Mouse (Mus musculus) CH12.LX (cell line): Measurements from ENCODE around the gene Grk5. TPM values are rescaled to one million over a fixed set of nuclear protein-coding genes. Genes with fewer than 3 reads are reported as not detected.

ENCODE experiments used
- DNase-seq: peaks from one replicate; pipeline ENCODE4 v3.0.0-alpha.2; 2013; ENCODE audit errors: extremely low read depth
- H3K27ac ChIP-seq: 2 replicates; pipeline ENCODE4 v1.5.1; 2012; ENCODE audit warnings: low read depth, mild to moderate bottlenecking, control low read depth, moderate library complexity; ENCODE audit not compliant: insufficient read depth
- H3K27me3 ChIP-seq: replicated peaks from 2 replicates; pipeline ENCODE3; 2012; ENCODE audit warnings: inconsistent platforms
- H3K36me3 ChIP-seq, 2 experiments: replicated peaks in 1 of 2; 2 replicates each; pipeline versions ENCODE3 to v1.6.1; 2012; ENCODE audit warnings: inconsistent platforms in 1 of 2, low read length in 1 of 2, mild to moderate bottlenecking in 1 of 2, mixed read lengths in 1 of 2, moderate library complexity in 1 of 2; ENCODE audit not compliant: control insufficient read depth in 1 of 2, insufficient read depth in 1 of 2
- H3K4me1 ChIP-seq, 2 experiments: 2 replicates each; pipeline ENCODE4 v1.6.1; 2012; ENCODE audit warnings: inconsistent platforms in 1 of 2, moderate library complexity in 1 of 2; ENCODE audit not compliant: insufficient read depth in 2 of 2, control insufficient read depth in 1 of 2
- H3K4me2 ChIP-seq: 2 replicates; pipeline ENCODE4 v1.6.1; 2012; ENCODE audit warnings: low read depth, mild to moderate bottlenecking, control low read depth; ENCODE audit not compliant: poor library complexity, insufficient read depth, severe bottlenecking
- H3K4me3 ChIP-seq, 3 experiments: fragments of 150-350 bp in 1 of 3; sonication (generic) in 1 of 3; replicated peaks in 1 of 3; 2 replicates each; pipeline versions ENCODE3 to v1.5.1; 2011 to 2012; ENCODE audit warnings: low read depth in 2 of 3, low read length in 2 of 3, mild to moderate bottlenecking in 2 of 3, moderate library complexity in 2 of 3, control low read depth in 1 of 3, improper control_type of control experiment in 1 of 3, inconsistent platforms in 1 of 3, mixed read lengths in 1 of 3; ENCODE audit not compliant: poor library complexity in 1 of 3
- H3K79me2 ChIP-seq: replicated peaks from 2 replicates; pipeline ENCODE4 v1.6.1; 2012; ENCODE audit warnings: mild to moderate bottlenecking, moderate library complexity; ENCODE audit not compliant: control insufficient read depth, poor library complexity, insufficient read depth, severe bottlenecking; ENCODE audit errors: extremely low read depth
- H3K9ac ChIP-seq: 2 replicates; pipeline ENCODE4 v1.6.1; 2012; ENCODE audit warnings: low read depth, mild to moderate bottlenecking, control low read depth, moderate library complexity; ENCODE audit not compliant: insufficient read depth
- H3K9me3 ChIP-seq: replicated peaks from 2 replicates; pipeline ENCODE3; 2012; ENCODE audit warnings: low read length, inconsistent platforms, mixed read lengths
- BHLHE40 ChIP-seq: IDR thresholded peaks from 2 replicates; pipeline ENCODE4 v1.6.1; 2011; ENCODE audit warnings: mild to moderate bottlenecking, low read depth, low read length, improper control_type of control experiment
- CHD1 ChIP-seq: IDR thresholded peaks from 2 replicates; pipeline ENCODE4 v1.6.1; 2012; ENCODE audit warnings: low read depth, low read length, improper control_type of control experiment, inconsistent platforms
- CHD2 ChIP-seq: IDR thresholded peaks from 2 replicates; pipeline ENCODE4 v1.6.1; 2011; ENCODE audit warnings: low read length, improper control_type of control experiment
- CTCF ChIP-seq, 2 experiments: IDR thresholded peaks in 1 of 2; conservative IDR thresholded peaks in 1 of 2; 2 replicates each; pipeline ENCODE4 v1.5.1; 2011 to 2012; ENCODE audit warnings: low read depth in 2 of 2, low read length in 2 of 2, improper control_type of control experiment in 1 of 2, inconsistent platforms in 1 of 2, mild to moderate bottlenecking in 1 of 2, moderate library complexity in 1 of 2
- E2F4 ChIP-seq: IDR thresholded peaks from 2 replicates; pipeline ENCODE4 v1.6.1; 2011; ENCODE audit warnings: low read depth, low read length, improper control_type of control experiment; ENCODE audit not compliant: insufficient replicate concordance
- ELF1 ChIP-seq: IDR thresholded peaks from 2 replicates; pipeline ENCODE4 v1.6.1; 2014; ENCODE audit warnings: low read depth, mild to moderate bottlenecking, inconsistent platforms, low read length, improper control_type of control experiment
- EP300 ChIP-seq: IDR thresholded peaks from 2 replicates; pipeline ENCODE4 v1.6.1; 2011; ENCODE audit warnings: low read length, improper control_type of control experiment
- ETS1 ChIP-seq: conservative IDR thresholded peaks from 2 replicates; pipeline ENCODE4 v1.6.1; 2012; ENCODE audit warnings: low read depth, mild to moderate bottlenecking, inconsistent platforms, low read length, improper control_type of control experiment, moderate library complexity
- GABPA ChIP-seq: IDR thresholded peaks from 2 replicates; pipeline ENCODE4 v1.6.1; 2012; ENCODE audit warnings: low read depth, low read length, improper control_type of control experiment, inconsistent platforms; ENCODE audit not compliant: insufficient replicate concordance
- HCFC1 ChIP-seq: IDR thresholded peaks from 2 replicates; pipeline ENCODE4 v1.6.1; 2012; ENCODE audit warnings: low read depth, mild to moderate bottlenecking, inconsistent platforms, low read length, improper control_type of control experiment
- IRF4 ChIP-seq: IDR thresholded peaks from 2 replicates; pipeline ENCODE4 v1.6.1; 2014; ENCODE audit warnings: low read depth, mild to moderate bottlenecking, inconsistent platforms, low read length, improper control_type of control experiment
- JUN ChIP-seq: IDR thresholded peaks from 2 replicates; pipeline ENCODE4 v1.6.1; 2011; ENCODE audit warnings: low read depth, mild to moderate bottlenecking, low read length, improper control_type of control experiment, moderate library complexity; ENCODE audit not compliant: insufficient read depth
- JUND ChIP-seq: conservative IDR thresholded peaks from 2 replicates; pipeline ENCODE4 v1.6.1; 2011; ENCODE audit warnings: low read depth, low read length, improper control_type of control experiment
- KAT2A ChIP-seq: IDR thresholded peaks from 2 replicates; pipeline ENCODE4 v1.6.1; 2012; ENCODE audit warnings: low read length, improper control_type of control experiment, inconsistent platforms; ENCODE audit not compliant: insufficient replicate concordance
- MAFK ChIP-seq: IDR thresholded peaks from 2 replicates; pipeline ENCODE4 v1.6.1; 2011; ENCODE audit warnings: low read length, improper control_type of control experiment; ENCODE audit not compliant: insufficient replicate concordance
- MAX ChIP-seq: IDR thresholded peaks from 2 replicates; pipeline ENCODE4 v1.6.1; 2011; ENCODE audit warnings: low read length, improper control_type of control experiment
- MAZ ChIP-seq: IDR thresholded peaks from 2 replicates; pipeline ENCODE4 v1.6.1; 2012; ENCODE audit warnings: low read depth, mild to moderate bottlenecking, inconsistent platforms, low read length, improper control_type of control experiment, moderate library complexity
- MEF2A ChIP-seq: IDR thresholded peaks from 2 replicates; pipeline ENCODE4 v1.6.1; 2014; ENCODE audit warnings: low read depth, mild to moderate bottlenecking, inconsistent platforms, low read length, improper control_type of control experiment, borderline replicate concordance
- MXI1 ChIP-seq: IDR thresholded peaks from 2 replicates; pipeline ENCODE4 v1.6.1; 2011; ENCODE audit warnings: mild to moderate bottlenecking, low read depth, low read length, improper control_type of control experiment
- MYC ChIP-seq: IDR thresholded peaks from 2 replicates; pipeline ENCODE4 v1.6.1; 2011; ENCODE audit warnings: low read depth, mild to moderate bottlenecking, improper control_type of control experiment, low read length
- NELFE ChIP-seq: IDR thresholded peaks from 2 replicates; pipeline ENCODE4 v1.6.1; 2011; ENCODE audit warnings: low read depth, low read length, improper control_type of control experiment
- NRF1 ChIP-seq: IDR thresholded peaks from 2 replicates; pipeline ENCODE4 v1.6.1; 2014; ENCODE audit warnings: low read depth, mild to moderate bottlenecking, inconsistent platforms, low read length, improper control_type of control experiment, moderate library complexity
- PAX5 ChIP-seq: IDR thresholded peaks from 2 replicates; pipeline ENCODE4 v1.6.1; 2012; ENCODE audit warnings: low read length, inconsistent platforms, mixed read lengths
- POLR2A ChIP-seq: IDR thresholded peaks from 2 replicates; pipeline ENCODE4 v1.6.1; 2011; ENCODE audit warnings: low read depth, mild to moderate bottlenecking, improper control_type of control experiment, low read length
- POLR2AphosphoS2 ChIP-seq: IDR thresholded peaks from 2 replicates; pipeline ENCODE4 v1.6.1; 2011; ENCODE audit warnings: low read depth, low read length, improper control_type of control experiment
- RAD21 ChIP-seq: IDR thresholded peaks from 2 replicates; pipeline ENCODE4 v1.6.1; 2011; ENCODE audit warnings: low read depth, mild to moderate bottlenecking, low read length, improper control_type of control experiment, moderate library complexity
- RCOR1 ChIP-seq: conservative IDR thresholded peaks from 2 replicates; pipeline ENCODE4 v1.6.1; 2012; ENCODE audit warnings: low read depth, mild to moderate bottlenecking, inconsistent platforms, low read length, improper control_type of control experiment
- SIN3A ChIP-seq: IDR thresholded peaks from 2 replicates; pipeline ENCODE4 v1.6.1; 2012; ENCODE audit warnings: low read length, improper control_type of control experiment, inconsistent platforms
- SMC3 ChIP-seq: IDR thresholded peaks from 2 replicates; pipeline ENCODE4 v1.6.1; 2011; ENCODE audit warnings: low read depth, low read length, improper control_type of control experiment
- TBP ChIP-seq: conservative IDR thresholded peaks from 2 replicates; pipeline ENCODE4 v1.6.1; 2011; ENCODE audit warnings: low read depth, low read length, improper control_type of control experiment
- TCF12 ChIP-seq: IDR thresholded peaks from 2 replicates; pipeline ENCODE4 v1.6.1; 2014; ENCODE audit warnings: low read depth, mild to moderate bottlenecking, inconsistent platforms, low read length, improper control_type of control experiment
- UBTF ChIP-seq: IDR thresholded peaks from 2 replicates; pipeline ENCODE4 v1.6.1; 2012; ENCODE audit warnings: low read depth, mild to moderate bottlenecking, inconsistent platforms, low read length, improper control_type of control experiment, moderate library complexity
- USF1 ChIP-seq: IDR thresholded peaks from 2 replicates; pipeline ENCODE4 v1.6.1; 2014; ENCODE audit warnings: low read depth, mild to moderate bottlenecking, inconsistent platforms, low read length, improper control_type of control experiment
- USF2 ChIP-seq: conservative IDR thresholded peaks from 2 replicates; pipeline ENCODE4 v1.6.1; 2011; ENCODE audit warnings: low read depth, low read length, improper control_type of control experiment
- ZC3H11A ChIP-seq: IDR thresholded peaks from 2 replicates; pipeline ENCODE4 v1.6.1; 2012; ENCODE audit warnings: low read depth, mild to moderate bottlenecking, inconsistent platforms, low read length, improper control_type of control experiment
- ZKSCAN1 ChIP-seq: IDR thresholded peaks from 2 replicates; pipeline ENCODE4 v1.6.1; 2012; ENCODE audit warnings: low read depth, inconsistent platforms, low read length, improper control_type of control experiment, borderline replicate concordance
- ZMIZ1 ChIP-seq: IDR thresholded peaks from 2 replicates; pipeline ENCODE4 v1.6.1; 2012; ENCODE audit warnings: low read depth, mild to moderate bottlenecking, inconsistent platforms, low read length, improper control_type of control experiment
- ZNF384 ChIP-seq: IDR thresholded peaks from 2 replicates; pipeline ENCODE4 v1.6.1; 2012; ENCODE audit warnings: low read depth, low read length, improper control_type of control experiment, inconsistent platforms
- dilution Hi-C: fragments of 300-500 bp; cut with MboI; formaldehyde crosslinking; loops from 2 replicates; pipeline ENCODE4 v1.14.3; 2020; ENCODE audit warnings: low sequenced_read_pairs; ENCODE audit not compliant: extremely low pct_unique_long_range_greater_than_20kb, extremely low pct_ligation_motif_present
- in situ Hi-C: fragments of 300-500 bp; cut with MboI; formaldehyde crosslinking; loops from 3 replicates; pipeline ENCODE4 v1.14.3; 2019; ENCODE audit warnings: low sequenced_read_pairs, low pct_ligation_motif_present, low pct_unique_long_range_greater_than_20kb, mixed read lengths
- polyA plus RNA-seq: library from polyadenylated mRNA; unstranded; fragments of >175 nt; gene quantifications from 2 replicates; pipeline ENCODE4 v1.2.1, GENCODE M21; 2012; ENCODE audit warnings: low read depth; ENCODE audit not compliant: insufficient read length
- total RNA-seq, 2 experiments: library from RNA; depleted of rRNA; stranded (reverse); fragments of 300-350 nt in 1 of 2; fragments of >200 nt in 1 of 2; gene quantifications; 2 replicates each; pipeline ENCODE4 v1.2.3; 2012 to 2014

Gene Grk5
- total and polyA plus RNA-seq, 3 experiments: 5.7 to 11.5 (median 7.6) TPM

DNA sequence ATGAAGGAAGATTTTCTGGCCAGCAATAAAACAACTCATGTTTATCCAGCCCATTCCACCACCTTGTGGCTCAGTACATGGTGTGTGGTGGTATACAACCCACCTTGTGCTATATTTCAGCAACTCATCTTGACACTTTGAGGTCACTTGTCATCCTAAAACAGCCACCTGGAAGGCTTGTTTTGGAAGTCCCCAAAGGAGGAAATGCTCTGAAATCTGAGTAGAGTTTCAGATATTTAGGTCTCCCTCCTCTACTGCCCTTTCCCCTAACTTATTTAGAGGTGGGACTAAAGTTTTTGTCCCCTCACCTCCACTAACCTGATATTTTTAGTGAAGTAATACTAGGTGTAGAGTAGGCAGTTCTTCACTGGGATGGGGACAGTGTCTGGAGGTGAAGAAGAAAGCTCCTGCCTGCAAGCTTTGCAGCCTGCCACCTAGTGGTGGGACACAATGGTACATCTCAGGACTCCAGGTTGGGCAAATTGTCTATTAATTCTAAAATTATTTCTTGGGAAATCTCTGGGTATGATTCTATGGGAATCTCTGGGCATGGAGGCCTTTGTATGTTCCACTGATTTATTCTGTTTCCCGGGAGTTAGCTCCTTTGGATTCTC lies 2.5 kb downstream of the Grk5 start:
- Histone ChIP-seq H3K4me3 (peak overlapping the region; percentile 88 to 93 (median 90)), H3K27ac (no peak overlapping the region), H3K79me2 (peaks cover 13% of the 10 kb centered on the region), H3K4me1 (peaks cover 3 to 48% of the 10 kb centered on the region in 2 experiments; a peak in 3 of 4 replicates), H3K4me2 (peak overlapping the region; percentile 94), H3K9ac (peak overlapping the region; percentile 61; the same call in 1 of the 2 replicates), H3K9me3 (no peaks in the 10 kb centered on the region), H3K27me3 (no peaks in the 10 kb centered on the region), H3K36me3 (no peaks in the 10 kb centered on the region)
- dilution Hi-C loops (no loop called here), in situ Hi-C loops (loop anchor here (10.0 kb wide), 1 partner anchor 53 kb away; no protein-coding TSS in a partner anchor)
- TF ChIP-seq TCF12 (0 out of 2 replicates have a peak, but pooled peaks have one; percentile 25), MYC (no peak), NRF1 (no peak), ZC3H11A (no peak), RAD21 (peak; percentile 60), ELF1 (0 out of 2 replicates have a peak, but pooled peaks have one; percentile 10), MAFK (no peak), PAX5 (no peak), E2F4 (no peak), CTCF (conservative IDR thresholded peaks at IDR 0.05 in 1 of 2, IDR thresholded peaks at IDR 0.05 in 1 of 2; ENCODE audit: low read depth in 2 of 2, low read length in 2 of 2) (peak; percentile 69 to 82), JUND (no peak), SMC3 (peak; percentile 72), ETS1 (peak; percentile 35; the same call in 1 of the 2 replicates), CHD1 (0 out of 2 replicates have a peak, but pooled peaks have one; percentile 50), EP300 (peak; percentile 37; the same call in 1 of the 2 replicates), BHLHE40 (no peak), CHD2 (no peak), KAT2A (no peak), POLR2A (no peak), MAX (no peak), IRF4 (0 out of 2 replicates have a peak, but pooled peaks have one; percentile 19), MAZ (peak; percentile 38; the same call in 1 of the 2 replicates), ZKSCAN1 (no peak), MXI1 (peak; percentile 56; the same call in 1 of the 2 replicates), JUN (no peak), UBTF (no peak), POLR2AphosphoS2 (no peak), NELFE (no peak), ZMIZ1 (no peak), RCOR1 (peak; percentile 50; the same call in 1 of the 2 replicates), ZNF384 (no peak), USF1 (no peak), TBP (no peak), GABPA (no peak), SIN3A (0 out of 2 replicates have a peak, but pooled peaks have one; percentile 57), USF2 (no peak), HCFC1 (peak; percentile 15; the same call in 1 of the 2 replicates), MEF2A (0 out of 2 replicates have a peak, but pooled peaks have one; percentile 52)
- peak; percentile 77 for DNase-seq
